In the genomic region with DNA sequence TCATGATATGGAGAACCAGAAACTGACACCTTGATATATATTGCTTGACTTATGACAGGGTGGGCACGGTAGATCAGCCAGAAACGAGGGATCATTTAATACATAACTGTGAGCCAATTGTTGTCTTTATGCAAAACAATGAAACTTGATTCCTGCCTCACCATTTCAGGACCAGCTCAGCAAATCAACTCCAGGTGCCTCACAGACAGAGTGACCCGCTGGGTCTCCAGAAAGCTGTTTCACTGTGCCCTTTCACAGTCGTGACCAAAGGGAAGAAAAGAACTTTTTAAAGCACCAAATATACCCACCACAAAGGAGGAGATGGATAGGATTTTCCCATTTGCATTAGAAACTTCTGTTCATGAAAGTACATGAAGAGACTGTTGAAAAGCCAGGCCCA, we compare ENCODE assay signal across 30 mouse cellular contexts.
DNase-seq lines count a peak whose midpoint lies in the region; ATAC-seq lines count a peak whose summit lies in the region.
"Had no signal": no experiment of that assay in that cellular context is flagged by ENCODE, and none has a peak within 500 bp of the region (broad histone marks: within the 10 kb centered on the region; RNA-seq: fewer than 3 reads in every experiment).

No protein-coding gene starts in this region.

- no peak overlapping the region for H3K4me2 ChIP-seq in heart, embryonic 11.5 days
- H3K4me2 ChIP-seq in limb, embryonic 13.5 days (replicated peaks) = no peak overlapping the region
- no peak overlapping the region for H3K4me2 ChIP-seq in neural tube, embryonic 15.5 days
- H3K4me2 ChIP-seq: heart, embryonic 13.5 days; liver, embryonic 15.5 days; lung, embryonic 14.5 days; midbrain, embryonic 12.5 days; neural tube, embryonic 12.5 days had no signal

- H3K9ac ChIP-seq in heart, embryonic 11.5 days (ENCODE audit: low read depth, low read length) = no peak overlapping the region
- H3K9ac ChIP-seq in limb, embryonic 13.5 days = no peak overlapping the region
- no peak overlapping the region for H3K9ac ChIP-seq in neural tube, embryonic 15.5 days (replicated peaks)
- H3K9ac ChIP-seq: forebrain, postnatal 0 days; heart, embryonic 13.5 days; liver, embryonic 15.5 days; lung, embryonic 14.5 days; midbrain, embryonic 12.5 days; neural tube, embryonic 12.5 days had no signal

- 51% methylated on average over 4 of the region's 4 CpGs for WGBS in heart, embryonic 11.5 days (ENCODE audit: insufficient replicate concordance)
- WGBS in limb, embryonic 13.5 days = 3% methylated on average over 4 of the region's 4 CpGs
- 40% methylated on average over 4 of the region's 4 CpGs for WGBS in neural tube, embryonic 15.5 days

- H3K27me3 ChIP-seq in heart, embryonic 11.5 days (ENCODE audit: control insufficient read depth, insufficient read depth, low read length) = no peaks in the 10 kb centered on the region
- H3K27me3 ChIP-seq in limb, embryonic 13.5 days = 0 out of 2 replicates have a peak, but pooled peaks cover 4% of the 10 kb centered on the region
- H3K27me3 ChIP-seq in neural tube, embryonic 15.5 days (replicated peaks) = no peaks in the 10 kb centered on the region
- H3K27me3 ChIP-seq: liver, embryonic 15.5 days; neural tube, embryonic 12.5 days had no signal

- no peak overlapping the region for H3K27ac ChIP-seq in heart, embryonic 11.5 days (ENCODE audit: low read depth, low read length)
- H3K27ac ChIP-seq in limb, embryonic 13.5 days = peak overlapping the region; percentile 23; the same call in 1 of the 2 replicates
- no peak overlapping the region for H3K27ac ChIP-seq in neural tube, embryonic 15.5 days (replicated peaks)
- H3K27ac ChIP-seq: heart, embryonic 13.5 days; left cerebral cortex, adult 2 months; liver, embryonic 15.5 days; midbrain, embryonic 12.5 days; neural tube, embryonic 12.5 days had no signal

- peak; percentile 51 for DNase-seq in heart, adult 11 months
- DNase-seq in embryo, embryonic 11 days = peak; percentile 73
- peak; percentile 70 for DNase-seq in forelimb bud, embryonic 11.5 days (ENCODE audit: low read depth, low spot score)
- no peak for DNase-seq in gastrocnemius, postnatal 4 days (ENCODE audit: low spot score in 2 of 2)
- DNase-seq in left cerebral cortex, postnatal 4 days = no peak
- DNase-seq: adrenal gland, adult 8-10 months; cerebellum, adult 9-10 months; cerebellum, postnatal 36 days; forebrain, postnatal 0 days; gastrocnemius, postnatal 10 days; heart, adult 18-20 months; heart, postnatal 10 days; kidney, adult 9 months; kidney, postnatal 14 days; lung, embryonic 14.5 days; lung, postnatal 14 days; thymus, adult 2 months; thymus, postnatal 36 days had no signal

- H3K4me3 ChIP-seq in heart, embryonic 11.5 days (ENCODE audit: low read depth, low read length) = no peak overlapping the region
- H3K4me3 ChIP-seq in limb, embryonic 13.5 days = no peak overlapping the region
- H3K4me3 ChIP-seq in neural tube, embryonic 15.5 days (replicated peaks) = no peak overlapping the region
- H3K4me3 ChIP-seq: erythroblast, embryonic 14.5 days; heart, embryonic 13.5 days; left cerebral cortex, adult 2 months; liver, embryonic 15.5 days; midbrain, embryonic 12.5 days; myocyte; neural tube, embryonic 12.5 days had no signal

- H3K36me3 ChIP-seq in heart, embryonic 11.5 days (ENCODE audit: control insufficient read depth, insufficient read depth, low read length) = no peaks in the 10 kb centered on the region
- no peaks in the 10 kb centered on the region for H3K36me3 ChIP-seq in limb, embryonic 13.5 days
- H3K36me3 ChIP-seq in neural tube, embryonic 15.5 days = no peaks in the 10 kb centered on the region
- H3K36me3 ChIP-seq: G1E; heart, embryonic 13.5 days; liver, embryonic 15.5 days; midbrain, embryonic 12.5 days; neural tube, embryonic 12.5 days had no signal

- H3K4me1 ChIP-seq in heart, embryonic 11.5 days (ENCODE audit: control insufficient read depth, insufficient read depth, low read length) = no peaks in the 10 kb centered on the region
- peaks cover 36% of the 10 kb centered on the region for H3K4me1 ChIP-seq in limb, embryonic 13.5 days
- H3K4me1 ChIP-seq in neural tube, embryonic 15.5 days = no peaks in the 10 kb centered on the region
- H3K4me1 ChIP-seq: heart, embryonic 13.5 days; liver, embryonic 15.5 days; midbrain, embryonic 12.5 days; neural tube, embryonic 12.5 days had no signal

- no peaks in the 10 kb centered on the region for H3K9me3 ChIP-seq in heart, embryonic 11.5 days (replicated peaks; ENCODE audit: control insufficient read depth, low read length)
- H3K9me3 ChIP-seq in limb, embryonic 13.5 days = no peaks in the 10 kb centered on the region
- no peaks in the 10 kb centered on the region for H3K9me3 ChIP-seq in neural tube, embryonic 15.5 days (replicated peaks)
- H3K9me3 ChIP-seq: heart, embryonic 13.5 days; liver, embryonic 15.5 days; midbrain, embryonic 12.5 days; neural tube, embryonic 12.5 days had no signal

- ATAC-seq in heart, embryonic 11.5 days (replicated peaks; ENCODE audit: insufficient number of reproducible peaks, low FRiP score, low TSS enrichment) = no peak
- no peak for ATAC-seq in limb, embryonic 13.5 days (ENCODE audit: low FRiP score, low read depth)
- no peak for ATAC-seq in neural tube, embryonic 15.5 days (ENCODE audit: low FRiP score)
- ATAC-seq: forebrain, postnatal 0 days; intestine, postnatal 0 days had no signal

- intact Hi-C loops in left cerebral cortex, postnatal 4 days (cut with DNase I) = no loop called here

Comparison
In these comparisons a context has a peak if more than half of its experiments do, and no peak if none do; other contexts are left out.
1. DNase-seq: peak in heart, adult 11 months (single experiment), embryo, embryonic 11 days (single experiment) and forelimb bud, embryonic 11.5 days (single experiment); none in gastrocnemius, postnatal 4 days (0 of 2) and left cerebral cortex, postnatal 4 days (single experiment).